Mouse (Mus musculus): ENCODE measurements at regions not wholly inside any gene's neighbourhood (a gene's known extent, or its start where the extent isn't known, plus 50 kb on each side); places are given as distances from the start of the nearest gene placed in this dataset.

- no peak overlapping the region for H3K4me2 ChIP-seq (replicated peaks; ENCODE audit: low read depth, low read length)
- DNase-seq (ENCODE audit: low spot score) (peak; percentile 80), ATAC-seq (ENCODE audit: low FRiP score) (peak; percentile 90)
- H3K4me1 ChIP-seq (replicated peaks; ENCODE audit: control insufficient read depth, insufficient read depth, low read length) = peaks cover 5% of the 10 kb centered on the region; the same call in 1 of the 2 replicates
- no peaks in the 10 kb centered on the region for H3K27me3 ChIP-seq (ENCODE audit: control insufficient read depth, insufficient read depth, low read length)
- 6% methylated on average over 13 of the region's 14 CpGs for WGBS
- H3K27ac ChIP-seq (ENCODE audit: low read depth, low read length) = peak overlapping the region; percentile 66
- H3K9ac ChIP-seq (ENCODE audit: low read depth, low read length) = 0 out of 2 replicates have a peak overlapping the region, but pooled peaks have one; percentile 12
- H3K9me3 ChIP-seq (ENCODE audit: control insufficient read depth, low read length) = no peaks in the 10 kb centered on the region
- no peaks in the 10 kb centered on the region for H3K36me3 ChIP-seq (ENCODE audit: control insufficient read depth, insufficient read depth, low read length)
- no peak overlapping the region for H3K4me3 ChIP-seq (ENCODE audit: low read depth, low read length)
Measured at GRCm38 (mm10) chr5:149353039-149353655, 58.4 kb upstream of the Medag start.

- Histone ChIP-seq H3K27ac (ENCODE audit: low read depth, low read length) (no peak overlapping the region), H3K27me3 (ENCODE audit: control insufficient read depth, insufficient read depth, low read length) (no peaks in the 10 kb centered on the region), H3K36me3 (ENCODE audit: control insufficient read depth, insufficient read depth, low read length) (no peaks in the 10 kb centered on the region), H3K9ac (ENCODE audit: low read depth, low read length) (no peak overlapping the region), H3K9me3 (ENCODE audit: control insufficient read depth, low read length) (no peaks in the 10 kb centered on the region), H3K4me1 (replicated peaks; ENCODE audit: control insufficient read depth, insufficient read depth, low read length) (peaks cover 5% of the 10 kb centered on the region; the same call in 1 of the 2 replicates), H3K4me2 (replicated peaks; ENCODE audit: low read depth, low read length) (no peak overlapping the region), H3K4me3 (ENCODE audit: low read depth, low read length) (no peak overlapping the region)
- ATAC-seq (ENCODE audit: low FRiP score) (no peak), DNase-seq (ENCODE audit: low spot score) (no peak)
- WGBS = 68% methylated on average over 4 of the region's 4 CpGs
Measured at GRCm38 (mm10) chr5:149354448-149355115, 57.0 kb upstream of the Medag start.

GRCm38 (mm10) chr5:149355131-149355530 lies 56.4 kb upstream of the Medag start:
- Histone ChIP-seq H3K27ac (ENCODE audit: low read depth, low read length) (no peak overlapping the region), H3K27me3 (ENCODE audit: control insufficient read depth, insufficient read depth, low read length) (no peaks in the 10 kb centered on the region), H3K9ac (ENCODE audit: low read depth, low read length) (no peak overlapping the region), H3K4me3 (ENCODE audit: low read depth, low read length) (no peak overlapping the region), H3K9me3 (ENCODE audit: control insufficient read depth, low read length) (no peaks in the 10 kb centered on the region), H3K4me1 (replicated peaks; ENCODE audit: control insufficient read depth, insufficient read depth, low read length) (peaks cover 5% of the 10 kb centered on the region; the same call in 1 of the 2 replicates), H3K36me3 (ENCODE audit: control insufficient read depth, insufficient read depth, low read length) (no peaks in the 10 kb centered on the region), H3K4me2 (replicated peaks; ENCODE audit: low read depth, low read length) (no peak overlapping the region)
- ATAC-seq (ENCODE audit: low FRiP score) (no peak), DNase-seq (ENCODE audit: low spot score) (no peak)
- WGBS = 87% methylated on average over 7 of the region's 7 CpGs

GRCm38 (mm10) chr5:149356970-149357369 lies 54.6 kb upstream of the Medag start:
- Histone ChIP-seq H3K4me3 (ENCODE audit: low read depth, low read length) (no peak overlapping the region), H3K9ac (ENCODE audit: low read depth, low read length) (no peak overlapping the region)
- WGBS = 91% methylated on average over 1 of the region's 1 CpGs

More at GRCm38 (mm10) chr5:149356970-149357369, 54.6 kb upstream of the Medag start:
- Histone ChIP-seq H3K27me3 (ENCODE audit: control insufficient read depth, insufficient read depth, low read length) (no peaks in the 10 kb centered on the region), H3K4me2 (replicated peaks; ENCODE audit: low read depth, low read length) (no peak overlapping the region), H3K4me1 (replicated peaks; ENCODE audit: control insufficient read depth, insufficient read depth, low read length) (peaks cover 5% of the 10 kb centered on the region; the same call in 1 of the 2 replicates), H3K9me3 (ENCODE audit: control insufficient read depth, low read length) (no peaks in the 10 kb centered on the region), H3K27ac (ENCODE audit: low read depth, low read length) (no peak overlapping the region), H3K36me3 (ENCODE audit: control insufficient read depth, insufficient read depth, low read length) (no peaks in the 10 kb centered on the region)
- ATAC-seq (ENCODE audit: low FRiP score) (no peak), DNase-seq (ENCODE audit: low spot score) (no peak)

Measured in hindbrain, embryonic 11.5 days (tissue).